Mouse (Mus musculus) liver, adult 2 months (tissue): ENCODE data around the gene Prpf40a. TPM values are rescaled to one million over a fixed set of nuclear protein-coding genes. Genes with fewer than 3 reads are reported as not detected.
A peak's percentile ranks its signal among the peaks of the same experiment; 100 is the strongest.

ENCODE experiments used
- DNase-seq: peaks from one replicate; pipeline ENCODE4 v3.0.0-alpha.2; 2011; ENCODE audit warnings: low read depth, low spot score; ENCODE audit errors: extremely low read depth
- H3K27ac ChIP-seq: fragments of 200-500 bp; replicated peaks from 2 replicates; pipeline ENCODE4 v1.5.1; 2012; ENCODE audit warnings: low read depth, mild to moderate bottlenecking, control low read depth, inconsistent platforms, low read length; ENCODE audit not compliant: insufficient read depth
- H3K27me3 ChIP-seq: fragments of 200-500 bp; 2 replicates; pipeline ENCODE4 v1.6.1; 2012; ENCODE audit warnings: mild to moderate bottlenecking, moderate library complexity, low read length, inconsistent platforms; ENCODE audit not compliant: control insufficient read depth, insufficient read depth
- H3K36me3 ChIP-seq: fragments of 200-500 bp; 2 replicates; pipeline ENCODE4 v1.6.1; 2012; ENCODE audit warnings: low read length, inconsistent platforms; ENCODE audit not compliant: control insufficient read depth, insufficient read depth
- H3K4me1 ChIP-seq: fragments of 200-500 bp; 2 replicates; pipeline ENCODE4 v1.6.1; 2011; ENCODE audit warnings: low read length; ENCODE audit not compliant: control insufficient read depth, insufficient read depth
- H3K4me3 ChIP-seq: fragments of 200-500 bp; 2 replicates; pipeline ENCODE4 v1.5.1; 2011; ENCODE audit warnings: low read depth, mild to moderate bottlenecking, control low read depth, low read length, moderate library complexity; ENCODE audit not compliant: insufficient read depth
- H3K79me2 ChIP-seq: fragments of 200-500 bp; 2 replicates; pipeline ENCODE4 v1.6.1; 2012; ENCODE audit warnings: inconsistent platforms, mild to moderate bottlenecking, low read length, moderate library complexity; ENCODE audit not compliant: control insufficient read depth, insufficient read depth
- H3K9ac ChIP-seq: fragments of 200-500 bp; 2 replicates; pipeline ENCODE4 v1.6.1; 2012; ENCODE audit warnings: low read depth, mild to moderate bottlenecking, control low read depth, inconsistent platforms, low read length
- CTCF ChIP-seq: fragments of 200-500 bp; IDR thresholded peaks from 2 replicates; pipeline ENCODE4 v1.5.1; 2011; ENCODE audit warnings: low read depth, low read length, control low read depth
- POLR2A ChIP-seq: fragments of 200-500 bp; IDR thresholded peaks from 2 replicates; pipeline ENCODE4 v1.6.1; 2011; ENCODE audit warnings: low read length, control low read depth; ENCODE audit not compliant: insufficient read depth; ENCODE audit errors: extremely low read depth
- WGBS: fragments of 180-500 bp; shearing (Covaris S2); methylation state at CpG from one replicate; pipeline ENCODE4 v1.1.7; 2018; 5-methylcytosine and 5-hydroxymethylcytosine counted together
- polyA plus RNA-seq: library from polyadenylated mRNA; depleted of rRNA; stranded (reverse); fragments of >200 nt; gene quantifications from 2 replicates; pipeline ENCODE4 v1.2.3, GENCODE M21; 2012
- total RNA-seq: library from RNA; depleted of rRNA; stranded (reverse); fragments of >200 nt; gene quantifications from 2 replicates; pipeline ENCODE4 v1.2.3, GENCODE M21; 2014

Gene Prpf40a
- total and polyA plus RNA-seq, 2 experiments, result 13.2 to 35.7 TPM

DNA sequence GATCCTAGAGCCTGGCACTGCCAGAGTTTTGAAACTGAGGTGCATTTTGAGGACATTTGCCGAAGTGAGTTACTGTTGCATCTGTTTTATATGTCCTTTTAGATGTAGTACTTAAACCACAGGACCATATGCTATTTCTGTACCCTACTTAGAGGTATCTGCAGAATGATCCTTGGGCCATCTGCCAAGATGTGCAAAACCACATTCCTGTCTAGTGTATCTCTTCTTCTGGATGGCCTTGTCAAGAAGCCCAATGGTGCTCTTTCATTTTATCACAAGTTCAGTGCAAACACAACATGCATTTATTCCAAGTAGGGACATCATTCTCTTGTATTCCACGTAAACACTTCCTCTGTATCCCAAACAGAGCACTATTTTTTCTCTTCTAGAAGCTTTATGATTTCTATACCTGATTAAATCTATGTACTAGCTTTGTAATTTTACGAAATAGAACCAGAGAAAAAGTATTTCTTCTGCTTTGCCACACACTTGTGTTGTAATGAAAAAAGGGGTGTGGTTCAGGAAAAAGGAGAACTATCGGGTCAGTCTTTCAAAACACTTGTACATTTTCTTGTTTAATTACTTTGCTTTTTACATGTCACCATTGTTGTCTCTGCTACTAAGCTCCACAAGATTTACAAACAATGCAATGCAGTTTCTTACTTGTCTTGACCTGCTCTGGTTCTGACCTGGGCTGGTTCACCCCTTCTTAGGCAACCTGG lies 9.2 kb upstream of the Prpf40a start:
- 86% methylated on average over 4 of the region's 4 CpGs for WGBS
- Histone ChIP-seq H3K79me2 (0 out of 2 replicates have a peak, but pooled peaks cover 2% of the 10 kb centered on the region), H3K4me3 (no peak overlapping the region), H3K27ac (no peak overlapping the region), H3K9ac (no peak overlapping the region), H3K4me1 (no peaks in the 10 kb centered on the region), H3K36me3 (peaks cover 12% of the 10 kb centered on the region), H3K27me3 (no peaks in the 10 kb centered on the region)
- TF ChIP-seq POLR2A (no peak), CTCF (no peak)
- DNase-seq, result no peak

DNA sequence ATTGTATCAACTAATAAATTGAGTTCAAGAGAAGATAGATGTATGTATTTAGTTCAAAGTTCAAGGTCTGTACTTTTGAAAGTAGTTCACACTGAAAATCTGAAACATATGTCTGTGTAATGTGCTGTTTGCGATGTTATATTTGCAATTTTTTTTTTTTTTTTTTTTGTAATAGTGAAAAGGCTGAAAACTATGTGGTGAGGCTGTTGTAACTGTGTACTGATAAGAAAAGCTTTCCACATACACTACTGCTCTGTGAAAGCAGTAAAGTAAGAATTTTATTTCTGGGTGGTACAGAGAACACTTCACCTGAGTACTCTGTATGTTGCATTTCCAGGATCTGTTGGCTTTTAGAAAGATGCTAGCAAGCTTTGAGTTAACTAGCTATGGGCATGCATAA lies 8.1 kb upstream of the Prpf40a start:
- no peak for TF ChIP-seq POLR2A
- no peak for TF ChIP-seq CTCF
- Histone ChIP-seq H3K4me1 (no peaks in the 10 kb centered on the region), H3K4me3 (no peak overlapping the region), H3K79me2 (peaks cover 2% of the 10 kb centered on the region; the same call in 1 of the 2 replicates), H3K27me3 (no peaks in the 10 kb centered on the region), H3K9ac (no peak overlapping the region), H3K27ac (no peak overlapping the region), H3K36me3 (peaks cover 15% of the 10 kb centered on the region)
- DNase-seq, result no peak
- WGBS, result 89% methylated on average over 1 of the region's 1 CpGs

DNA sequence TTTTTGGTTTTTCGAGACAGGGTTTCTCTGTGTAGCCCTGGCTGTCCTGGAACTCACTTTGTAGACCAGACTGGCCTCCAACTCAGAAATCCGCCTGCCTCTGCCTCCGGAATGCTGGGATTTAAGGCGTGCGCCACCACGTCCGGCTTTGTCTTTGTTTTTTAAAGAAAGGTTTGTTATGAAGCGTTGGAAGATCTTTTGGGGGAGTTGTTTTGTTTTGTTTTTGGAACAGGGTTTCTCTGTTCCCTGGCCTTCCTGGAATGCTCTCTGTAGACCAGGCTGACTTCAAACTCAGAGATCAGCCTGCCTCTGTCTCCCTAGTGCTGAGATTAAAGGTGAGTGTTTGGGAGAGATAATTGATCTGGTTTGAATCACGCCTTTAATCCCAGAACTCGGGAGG lies 5.3 kb upstream of the Prpf40a start:
- 95% methylated on average over 10 of the region's 10 CpGs for WGBS

DNA sequence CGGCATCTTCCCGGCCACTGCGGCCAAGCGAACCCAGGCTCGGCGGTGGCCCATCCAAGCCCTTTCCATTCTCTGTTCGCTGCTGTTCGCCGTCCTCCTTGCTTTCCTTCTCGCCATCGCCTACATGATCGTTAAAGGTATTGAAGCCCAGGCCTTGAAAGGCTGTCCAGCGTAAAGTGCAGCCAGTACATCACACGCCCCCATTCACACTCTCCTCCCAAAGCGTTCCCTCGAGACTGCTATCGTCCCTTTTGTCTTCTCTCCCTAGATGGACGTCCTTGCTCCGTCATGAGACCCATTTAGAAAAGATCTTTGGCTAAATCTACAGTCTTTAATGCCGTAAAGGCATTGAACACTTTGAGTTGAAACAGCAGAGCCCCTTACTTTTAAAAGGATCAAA lies 1.3 kb upstream of the Prpf40a start:
- 0 out of 2 replicates have a peak, but pooled peaks cover 1% of the 10 kb centered on the region for H3K4me1 ChIP-seq
- H3K36me3 ChIP-seq, result peaks cover 12% of the 10 kb centered on the region; the same call in 1 of the 2 replicates
- peak overlapping the region; percentile 66 for H3K27ac ChIP-seq
- under 1% methylated on average over 20 of the region's 20 CpGs for WGBS
- no peak for TF ChIP-seq CTCF
- no peak for TF ChIP-seq POLR2A
- H3K4me3 ChIP-seq, result peak overlapping the region; percentile 91
- peak overlapping the region; percentile 87 for H3K9ac ChIP-seq
- no peak for DNase-seq
- no peaks in the 10 kb centered on the region for H3K27me3 ChIP-seq
- peaks cover 17% of the 10 kb centered on the region; the same call in 1 of the 2 replicates for H3K79me2 ChIP-seq

More for the DNA sequence above, 5.3 kb upstream of the Prpf40a start:
- H3K9ac ChIP-seq, result no peak overlapping the region
- TF ChIP-seq CTCF (no peak), POLR2A (no peak)
- no peaks in the 10 kb centered on the region for H3K4me1 ChIP-seq
- H3K27me3 ChIP-seq, result no peaks in the 10 kb centered on the region
- peaks cover 6% of the 10 kb centered on the region; the same call in 1 of the 2 replicates for H3K79me2 ChIP-seq
- H3K27ac ChIP-seq, result no peak overlapping the region
- DNase-seq, result no peak
- peaks cover 11% of the 10 kb centered on the region for H3K36me3 ChIP-seq
- no peak overlapping the region for H3K4me3 ChIP-seq

DNA sequence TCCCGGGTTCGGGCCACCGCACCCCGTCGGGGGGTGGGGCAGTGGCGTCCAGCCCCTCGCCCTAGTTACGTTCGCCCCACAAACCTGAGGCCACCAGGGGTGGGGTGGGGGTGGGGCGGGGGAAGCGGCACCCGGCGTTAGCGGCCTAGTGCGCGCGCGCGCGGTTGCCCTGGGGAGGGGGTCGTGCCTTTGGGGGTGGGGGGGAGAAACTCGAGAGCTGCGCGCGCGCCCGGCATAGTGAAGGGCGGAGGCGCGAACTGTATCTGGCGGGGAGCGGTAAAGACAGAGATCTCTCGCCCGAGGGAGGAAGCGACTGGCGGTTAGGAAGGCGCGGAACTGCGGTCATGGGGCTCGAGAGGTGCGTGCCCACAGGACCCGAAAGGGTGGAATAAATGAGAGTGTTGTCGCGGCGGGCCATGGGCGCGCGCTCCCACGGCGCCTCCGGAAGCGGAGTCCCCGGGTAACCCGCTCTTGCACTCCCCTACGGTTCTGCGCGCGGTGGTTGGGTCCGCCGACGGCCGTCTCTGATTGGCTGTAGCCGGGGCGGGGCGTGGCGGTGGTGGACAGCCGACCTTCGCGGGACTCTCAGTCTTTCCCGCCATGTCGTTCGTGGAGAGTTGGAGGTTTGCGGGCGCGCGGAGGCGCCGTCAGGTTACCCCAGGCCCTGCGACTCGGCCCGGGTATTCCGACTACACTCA lies 588 bp upstream of the Prpf40a start, which contains the start of gene Arl6ip6:
Arl6ip6 (plus strand) TSS at position 204 of the 698 bp plus-strand sequence.
- H3K36me3 ChIP-seq, result peaks cover 12% of the 10 kb centered on the region
- peak within 1 kb of the TSS; percentile 98 for H3K4me3 ChIP-seq
- peak; percentile 75 for DNase-seq
- 0 out of 2 replicates have a peak, but pooled peaks cover 1% of the 10 kb centered on the region for H3K4me1 ChIP-seq
- peak within 1 kb of the TSS; percentile 96 for H3K27ac ChIP-seq
- peak within 1 kb of the TSS; percentile 95 for H3K9ac ChIP-seq
- no peaks in the 10 kb centered on the region for H3K27me3 ChIP-seq
- TF ChIP-seq CTCF (no peak), POLR2A (peak; percentile 69; the same call in 1 of the 2 replicates)
- WGBS, result under 1% methylated on average over 62 of the region's 82 CpGs
- peaks cover 17% of the 10 kb centered on the region; the same call in 1 of the 2 replicates for H3K79me2 ChIP-seq
